Mouse (Mus musculus): ENCODE measurements around the gene Tspan5. TPM values are rescaled to one million over a fixed set of nuclear protein-coding genes. Genes with fewer than 3 reads are reported as not detected.

Tspan5 gene
- polyA plus RNA-seq, 1 experiment from 2014 or later: 13.9 TPM

- no peaks in the 10 kb centered on the region for H3K36me3 ChIP-seq (ENCODE audit: control insufficient read depth, insufficient read depth, low read length)
- 46% methylated on average over 3 of the region's 3 CpGs for WGBS (ENCODE audit: insufficient replicate concordance)
- no peak overlapping the region for H3K9ac ChIP-seq (ENCODE audit: low read depth, low read length)
- no peak overlapping the region for H3K27ac ChIP-seq (ENCODE audit: low read depth, low read length)
- no peak overlapping the region for H3K4me2 ChIP-seq
- no peaks in the 10 kb centered on the region for H3K9me3 ChIP-seq (replicated peaks; ENCODE audit: control insufficient read depth, low read length)
- no peaks in the 10 kb centered on the region for H3K4me1 ChIP-seq (ENCODE audit: control insufficient read depth, insufficient read depth, low read length)
- no peaks in the 10 kb centered on the region for H3K27me3 ChIP-seq (ENCODE audit: control insufficient read depth, insufficient read depth, low read length)
- ATAC-seq (replicated peaks; ENCODE audit: insufficient number of reproducible peaks, low FRiP score, low TSS enrichment): no peak
- H3K4me3 ChIP-seq (ENCODE audit: low read depth, low read length): no peak overlapping the region
These were observed 105.8 kb downstream of the Tspan5 start for GRCm38 (mm10) chr3:138847809-138848208.

- Histone ChIP-seq H3K27me3 (ENCODE audit: control insufficient read depth, insufficient read depth, low read length) (no peaks in the 10 kb centered on the region), H3K9ac (ENCODE audit: low read depth, low read length) (no peak overlapping the region), H3K4me1 (ENCODE audit: control insufficient read depth, insufficient read depth, low read length) (no peaks in the 10 kb centered on the region), H3K4me3 (ENCODE audit: low read depth, low read length) (no peak overlapping the region), H3K27ac (ENCODE audit: low read depth, low read length) (no peak overlapping the region), H3K9me3 (replicated peaks; ENCODE audit: control insufficient read depth, low read length) (no peaks in the 10 kb centered on the region), H3K36me3 (ENCODE audit: control insufficient read depth, insufficient read depth, low read length) (no peaks in the 10 kb centered on the region), H3K4me2 (no peak overlapping the region)
- no peak for ATAC-seq (replicated peaks; ENCODE audit: insufficient number of reproducible peaks, low FRiP score, low TSS enrichment)
- 66% methylated on average over 11 of the region's 11 CpGs for WGBS (ENCODE audit: insufficient replicate concordance)
These were observed 107.8 kb downstream of the Tspan5 start for GRCm38 (mm10) chr3:138849755-138850301.

- no peak for ATAC-seq (replicated peaks; ENCODE audit: insufficient number of reproducible peaks, low FRiP score, low TSS enrichment)
- Histone ChIP-seq H3K27me3 (ENCODE audit: control insufficient read depth, insufficient read depth, low read length) (no peaks in the 10 kb centered on the region), H3K36me3 (ENCODE audit: control insufficient read depth, insufficient read depth, low read length) (no peaks in the 10 kb centered on the region), H3K4me3 (ENCODE audit: low read depth, low read length) (no peak overlapping the region), H3K9me3 (replicated peaks; ENCODE audit: control insufficient read depth, low read length) (no peaks in the 10 kb centered on the region), H3K4me1 (ENCODE audit: control insufficient read depth, insufficient read depth, low read length) (no peaks in the 10 kb centered on the region), H3K27ac (ENCODE audit: low read depth, low read length) (no peak overlapping the region), H3K4me2 (no peak overlapping the region), H3K9ac (ENCODE audit: low read depth, low read length) (no peak overlapping the region)
- WGBS (ENCODE audit: insufficient replicate concordance): 70% methylated on average over 8 of the region's 8 CpGs
These were observed 109.9 kb downstream of the Tspan5 start for GRCm38 (mm10) chr3:138851876-138852275.

GRCm38 (mm10) chr3:138852982-138853689 is 111.1 kb downstream of the Tspan5 start:
- 63% methylated on average over 13 of the region's 13 CpGs for WGBS (ENCODE audit: insufficient replicate concordance)
- no peak overlapping the region for H3K4me3 ChIP-seq (ENCODE audit: low read depth, low read length)
- H3K9me3 ChIP-seq (replicated peaks; ENCODE audit: control insufficient read depth, low read length): no peaks in the 10 kb centered on the region
- H3K4me1 ChIP-seq (ENCODE audit: control insufficient read depth, insufficient read depth, low read length): peaks cover 4% of the 10 kb centered on the region
- no peaks in the 10 kb centered on the region for H3K36me3 ChIP-seq (ENCODE audit: control insufficient read depth, insufficient read depth, low read length)
- H3K9ac ChIP-seq (ENCODE audit: low read depth, low read length): no peak overlapping the region
- no peak overlapping the region for H3K27ac ChIP-seq (ENCODE audit: low read depth, low read length)
- H3K4me2 ChIP-seq: no peak overlapping the region
- no peaks in the 10 kb centered on the region for H3K27me3 ChIP-seq (ENCODE audit: control insufficient read depth, insufficient read depth, low read length)
- no peak for ATAC-seq (replicated peaks; ENCODE audit: insufficient number of reproducible peaks, low FRiP score, low TSS enrichment)

- no peak overlapping the region for H3K4me3 ChIP-seq (ENCODE audit: low read depth, low read length)
- H3K4me1 ChIP-seq (ENCODE audit: control insufficient read depth, insufficient read depth, low read length): peaks cover 9% of the 10 kb centered on the region
- no peak overlapping the region for H3K9ac ChIP-seq (ENCODE audit: low read depth, low read length)
- no peaks in the 10 kb centered on the region for H3K36me3 ChIP-seq (ENCODE audit: control insufficient read depth, insufficient read depth, low read length)
- WGBS (ENCODE audit: insufficient replicate concordance): 82% methylated on average over 16 of the region's 16 CpGs
- no peaks in the 10 kb centered on the region for H3K27me3 ChIP-seq (ENCODE audit: control insufficient read depth, insufficient read depth, low read length)
- no peak for ATAC-seq (replicated peaks; ENCODE audit: insufficient number of reproducible peaks, low FRiP score, low TSS enrichment)
- H3K4me2 ChIP-seq: no peak overlapping the region
- H3K9me3 ChIP-seq (replicated peaks; ENCODE audit: control insufficient read depth, low read length): no peaks in the 10 kb centered on the region
- no peak overlapping the region for H3K27ac ChIP-seq (ENCODE audit: low read depth, low read length)
These were observed 112.2 kb downstream of the Tspan5 start for GRCm38 (mm10) chr3:138853996-138854836.

- no peak overlapping the region for H3K4me2 ChIP-seq
- H3K36me3 ChIP-seq (ENCODE audit: control insufficient read depth, insufficient read depth, low read length): no peaks in the 10 kb centered on the region
- 52% methylated on average over 5 of the region's 5 CpGs for WGBS (ENCODE audit: insufficient replicate concordance)
- H3K4me3 ChIP-seq (ENCODE audit: low read depth, low read length): no peak overlapping the region
- H3K27ac ChIP-seq (ENCODE audit: low read depth, low read length): no peak overlapping the region
- H3K9me3 ChIP-seq (replicated peaks; ENCODE audit: control insufficient read depth, low read length): no peaks in the 10 kb centered on the region
- ATAC-seq (replicated peaks; ENCODE audit: insufficient number of reproducible peaks, low FRiP score, low TSS enrichment): no peak
- no peak overlapping the region for H3K9ac ChIP-seq (ENCODE audit: low read depth, low read length)
- H3K27me3 ChIP-seq (ENCODE audit: control insufficient read depth, insufficient read depth, low read length): no peaks in the 10 kb centered on the region
- H3K4me1 ChIP-seq (ENCODE audit: control insufficient read depth, insufficient read depth, low read length): peaks cover 12% of the 10 kb centered on the region
These were observed 113.4 kb downstream of the Tspan5 start for GRCm38 (mm10) chr3:138855387-138855786.

- no peaks in the 10 kb centered on the region for H3K9me3 ChIP-seq (replicated peaks; ENCODE audit: control insufficient read depth, low read length)
- H3K9ac ChIP-seq (ENCODE audit: low read depth, low read length): no peak overlapping the region
- no peaks in the 10 kb centered on the region for H3K36me3 ChIP-seq (ENCODE audit: control insufficient read depth, insufficient read depth, low read length)
- no peaks in the 10 kb centered on the region for H3K27me3 ChIP-seq (ENCODE audit: control insufficient read depth, insufficient read depth, low read length)
- no peak for ATAC-seq (replicated peaks; ENCODE audit: insufficient number of reproducible peaks, low FRiP score, low TSS enrichment)
- no peak overlapping the region for H3K4me3 ChIP-seq (ENCODE audit: low read depth, low read length)
- 85% methylated on average over 4 of the region's 4 CpGs for WGBS (ENCODE audit: insufficient replicate concordance)
- H3K4me1 ChIP-seq (ENCODE audit: control insufficient read depth, insufficient read depth, low read length): peaks cover 12% of the 10 kb centered on the region
- no peak overlapping the region for H3K4me2 ChIP-seq
- H3K27ac ChIP-seq (ENCODE audit: low read depth, low read length): no peak overlapping the region
These were observed 115.0 kb downstream of the Tspan5 start for GRCm38 (mm10) chr3:138856946-138857345.

GRCm38 (mm10) chr3:138857805-138858546 is 116.0 kb downstream of the Tspan5 start:
- Histone ChIP-seq H3K4me2 (no peak overlapping the region), H3K27ac (ENCODE audit: low read depth, low read length) (no peak overlapping the region), H3K27me3 (ENCODE audit: control insufficient read depth, insufficient read depth, low read length) (no peaks in the 10 kb centered on the region), H3K9me3 (replicated peaks; ENCODE audit: control insufficient read depth, low read length) (no peaks in the 10 kb centered on the region), H3K9ac (ENCODE audit: low read depth, low read length) (no peak overlapping the region), H3K4me3 (ENCODE audit: low read depth, low read length) (no peak overlapping the region), H3K36me3 (ENCODE audit: control insufficient read depth, insufficient read depth, low read length) (no peaks in the 10 kb centered on the region), H3K4me1 (ENCODE audit: control insufficient read depth, insufficient read depth, low read length) (peaks cover 12% of the 10 kb centered on the region)
- no peak for ATAC-seq (replicated peaks; ENCODE audit: insufficient number of reproducible peaks, low FRiP score, low TSS enrichment)
- 61% methylated on average over 12 of the region's 12 CpGs for WGBS (ENCODE audit: insufficient replicate concordance)

All from heart, embryonic 11.5 days (tissue).